Mouse (Mus musculus) thymus, postnatal 10 days (tissue): ENCODE results near the gene Bloc1s3.
A peak's percentile ranks its signal among the peaks of the same experiment; 100 is the strongest.

Experiments used
- DNase-seq, 2 experiments: peaks; one replicate each; pipeline ENCODE4 v3.0.0; 2021; ENCODE audit warnings: low spot score in 2 of 2

The Bloc1s3 gene

GRCm38 (mm10) chr7:19508150-19508923 lies at the start of gene Bloc1s3, which contains the start of gene Trappc6a:
Gene Bloc1s3, minus strand, starts transcription at chr7:19508367.
Gene Trappc6a, plus strand, starts transcription at chr7:19508395.
- peak; percentile 91 to 93 for DNase-seq

DNA sequence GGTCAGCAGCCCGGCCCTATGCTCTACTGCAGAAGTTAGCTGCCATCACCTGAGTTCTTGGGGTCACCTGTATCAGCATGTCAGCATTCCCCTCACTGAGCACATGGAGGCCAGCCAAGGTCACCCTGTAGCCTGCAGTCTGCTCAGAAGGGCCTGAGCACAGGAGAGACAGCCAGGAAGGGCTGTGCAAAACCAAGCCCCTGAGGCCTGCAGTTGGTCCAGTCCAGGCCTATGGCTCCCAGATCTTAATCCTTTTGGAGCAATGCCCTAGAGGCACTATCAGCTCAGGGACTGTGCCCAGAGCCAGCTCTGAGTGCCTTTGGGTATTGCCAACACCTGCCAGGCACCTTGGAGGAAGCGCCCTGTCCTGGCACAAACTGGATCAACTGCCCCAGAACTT lies 48.9 kb upstream of the Bloc1s3 start:
- DNase-seq: no peak

DNA sequence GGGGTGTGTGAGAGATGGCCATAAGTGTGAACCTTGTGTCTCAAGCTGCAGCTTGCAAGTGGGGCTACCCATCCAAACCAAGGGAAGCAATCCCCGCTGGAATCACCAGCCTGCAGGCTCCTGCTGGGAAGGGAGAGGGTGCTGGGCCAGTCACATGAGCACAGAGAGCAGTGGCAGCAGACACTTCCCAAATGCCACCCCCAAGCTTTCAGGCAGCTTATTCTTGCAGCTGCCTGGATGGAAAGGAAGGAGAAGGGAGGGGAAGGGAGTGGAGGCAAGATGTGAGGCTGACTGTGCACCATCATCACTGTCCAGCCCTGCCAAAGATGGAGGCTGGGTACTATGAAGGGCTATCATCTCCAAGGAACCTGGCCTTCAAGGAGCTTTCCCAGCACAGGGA lies 46.0 kb upstream of the Bloc1s3 start:
- DNase-seq: no peak

DNA sequence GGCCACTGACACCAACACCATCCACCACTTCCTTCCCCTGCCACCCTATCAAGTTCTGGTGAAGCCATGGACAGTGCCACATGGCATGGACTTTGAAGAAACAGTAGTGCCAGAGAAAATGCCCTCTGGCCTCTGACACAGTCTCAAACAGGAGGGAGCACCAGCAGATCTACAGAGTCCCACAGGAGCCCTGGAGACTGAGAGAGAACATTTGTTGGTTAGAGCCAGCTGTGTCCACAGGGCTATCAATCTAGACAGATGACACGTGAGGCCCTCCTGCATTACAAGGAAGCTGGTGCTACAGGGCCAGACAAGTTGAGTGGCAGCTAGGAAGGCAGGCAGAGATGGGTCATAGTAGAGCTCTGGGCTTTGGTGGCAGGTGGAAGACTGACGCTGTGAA lies 44.3 kb upstream of the Bloc1s3 start:
- no peak for DNase-seq

DNA sequence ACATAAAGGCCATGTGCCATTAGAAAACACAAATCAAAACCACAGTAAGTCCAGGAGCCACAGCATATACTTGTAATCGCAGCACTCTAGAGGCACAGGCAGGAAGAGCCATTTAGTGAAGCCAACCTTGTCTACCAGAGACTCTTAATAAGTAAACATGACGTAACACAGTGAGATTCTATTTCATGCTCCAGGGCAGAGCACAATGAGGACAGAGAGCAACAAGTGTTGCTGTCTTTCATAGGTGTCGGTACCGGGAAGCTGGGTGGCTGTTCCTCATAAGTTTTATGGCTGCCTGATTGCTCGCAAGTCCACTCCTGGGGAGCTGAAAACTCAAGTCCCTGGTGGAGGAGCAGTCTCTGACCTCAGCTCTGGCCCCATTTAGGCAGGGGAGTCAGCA lies 43.5 kb upstream of the Bloc1s3 start:
- DNase-seq: no peak

- no peak for DNase-seq
Observed at GRCm38 (mm10) chr7:19549394-19549793, 41.2 kb upstream of the Bloc1s3 start.

- DNase-seq: no peak
Observed at GRCm38 (mm10) chr7:19547344-19547969, 39.3 kb upstream of the Bloc1s3 start.

GRCm38 (mm10) chr7:19546007-19546406 lies 37.8 kb upstream of the Bloc1s3 start:
- no peak for DNase-seq

DNA sequence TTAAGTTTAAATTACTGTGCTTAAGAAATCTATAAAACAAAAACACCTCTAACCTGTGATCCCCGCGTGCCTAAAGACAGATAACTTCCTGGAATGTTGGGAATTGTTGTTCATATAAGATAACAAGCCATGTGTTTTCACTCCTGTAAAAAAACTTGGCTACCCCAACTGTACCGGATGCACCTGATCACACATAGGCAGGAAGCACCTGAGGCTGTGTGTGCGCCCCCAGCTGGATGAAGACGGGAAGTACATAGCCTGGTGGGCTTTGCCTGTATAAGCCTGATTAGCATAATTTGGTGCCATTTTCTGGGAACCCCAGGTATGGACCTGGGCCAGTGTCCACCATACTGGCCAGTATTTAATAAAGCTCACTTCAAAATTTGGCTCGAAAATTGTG lies 35.4 kb upstream of the Bloc1s3 start:
- peak; percentile 57 to 65 for DNase-seq

- DNase-seq: no peak
Observed at GRCm38 (mm10) chr7:19542155-19542691, 34.1 kb upstream of the Bloc1s3 start.

DNA sequence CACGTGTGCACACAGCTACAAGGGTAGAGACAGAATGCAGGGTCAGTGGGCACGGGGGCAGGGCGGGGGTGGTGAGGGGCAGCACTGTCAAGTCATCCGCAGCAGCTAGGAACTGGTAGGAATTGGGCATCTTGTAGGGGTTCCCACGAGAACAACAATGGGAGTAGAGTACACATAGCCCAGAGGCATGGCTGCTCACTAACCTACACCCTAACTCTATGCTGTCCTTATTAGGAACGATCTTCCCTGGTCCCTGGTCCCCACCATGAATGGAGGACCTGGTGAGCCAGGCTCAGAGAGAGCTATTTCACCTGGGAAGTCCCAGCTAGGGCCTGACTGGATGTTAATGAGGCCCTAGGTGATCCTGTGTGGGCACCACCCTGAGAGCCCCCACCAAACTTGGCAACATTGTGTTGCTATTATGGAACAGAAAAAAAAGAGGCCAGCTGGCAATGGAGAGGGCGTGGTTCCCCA lies 33.6 kb upstream of the Bloc1s3 start:
- no peak for DNase-seq

DNA sequence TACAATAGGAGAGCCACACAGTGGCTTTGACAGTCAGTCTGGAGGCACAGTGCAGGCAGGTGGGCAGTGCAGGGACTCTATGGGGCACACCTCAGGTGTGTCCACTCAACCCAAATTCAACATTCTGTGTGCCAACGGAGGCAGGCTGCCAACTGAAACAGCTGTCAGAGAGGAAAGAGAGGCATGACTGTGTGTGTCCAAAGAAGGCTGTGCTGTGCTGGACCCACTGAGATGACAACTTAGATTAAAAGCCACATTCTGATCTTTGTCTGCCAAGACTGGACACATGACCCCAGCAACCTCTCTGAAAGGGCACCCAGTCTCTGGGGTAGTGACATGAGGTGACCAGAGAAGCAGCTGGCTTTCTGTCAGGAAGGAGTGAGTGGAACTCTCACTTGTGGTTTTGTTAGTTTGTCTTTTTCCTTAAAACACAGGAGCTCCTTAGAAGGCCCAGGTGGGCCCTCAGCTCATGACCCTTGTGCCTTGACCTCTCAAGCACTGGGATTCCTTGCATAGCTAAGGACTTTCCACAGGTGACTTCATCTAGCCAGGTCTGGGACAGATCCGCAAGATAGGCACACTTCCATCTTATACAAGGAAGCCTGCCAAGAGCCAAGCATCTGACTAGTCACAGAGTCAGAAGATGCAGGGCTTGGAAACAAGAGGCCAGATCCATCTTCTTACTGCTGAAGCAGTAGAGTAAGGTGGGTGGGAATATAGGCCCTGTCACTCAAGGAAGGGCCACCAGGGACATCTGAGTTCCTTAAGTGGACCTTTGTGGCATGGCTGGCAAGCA lies 32.8 kb upstream of the Bloc1s3 start:
- no peak for DNase-seq

- no peak for DNase-seq
Observed at GRCm38 (mm10) chr7:19534676-19535075, 26.5 kb upstream of the Bloc1s3 start.

- DNase-seq: no peak
Observed at GRCm38 (mm10) chr7:19532240-19532639, 24.1 kb upstream of the Bloc1s3 start.

DNA sequence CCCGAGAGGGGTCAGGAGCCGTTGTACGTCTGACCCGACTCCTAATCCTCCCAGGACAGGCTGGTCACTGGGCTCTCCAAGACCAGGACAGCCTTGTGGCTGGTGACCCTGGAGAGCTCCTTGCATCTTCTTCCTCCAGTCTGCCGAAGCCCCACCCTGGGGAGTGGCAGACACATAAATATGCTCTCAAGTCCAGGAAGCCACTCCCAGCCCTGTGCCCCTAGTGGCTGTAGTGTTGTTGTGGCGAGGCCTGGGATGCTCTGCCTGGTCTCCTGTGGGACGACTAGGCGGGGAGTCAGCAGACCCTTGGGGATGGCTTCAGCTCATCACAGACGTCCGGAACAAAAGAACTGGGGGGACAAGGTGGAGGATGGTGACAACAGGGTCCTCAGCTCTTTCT lies 22.9 kb upstream of the Bloc1s3 start:
- no peak for DNase-seq

- no peak for DNase-seq
Observed at GRCm38 (mm10) chr7:19525105-19525481, 16.9 kb upstream of the Bloc1s3 start.

DNA sequence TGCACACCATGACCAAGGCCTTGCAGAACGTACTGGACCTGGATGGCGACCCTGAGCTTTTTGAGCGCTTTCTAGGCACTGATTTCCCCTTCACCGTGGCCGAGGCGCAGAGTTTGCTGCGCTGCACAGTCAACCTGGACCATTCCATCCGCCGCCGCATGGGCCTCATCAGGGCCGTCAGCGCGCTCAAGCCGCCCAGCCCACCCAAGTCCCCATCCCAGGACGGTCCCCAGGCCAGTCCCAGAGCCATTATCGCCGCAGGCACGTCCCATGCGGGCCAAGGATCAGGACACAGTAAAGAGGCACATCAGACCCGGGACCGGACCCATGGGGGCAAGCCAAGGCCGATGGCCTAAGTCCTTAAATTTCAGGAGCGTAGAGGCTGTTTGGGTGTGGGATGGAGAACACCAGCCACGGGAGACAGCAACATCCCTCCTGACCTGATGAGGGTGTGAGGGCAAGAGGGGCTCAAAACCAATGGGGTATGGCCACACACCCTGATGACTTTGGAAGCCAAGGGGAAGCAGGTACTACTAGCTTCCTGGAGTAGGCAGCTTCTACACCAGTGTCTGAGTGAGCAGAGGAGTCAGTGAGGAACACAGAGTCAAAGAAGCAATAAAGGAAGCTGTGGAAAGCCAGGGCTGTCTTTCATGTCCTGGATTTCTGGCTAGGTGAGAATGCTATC lies 16.4 kb upstream of the Bloc1s3 start:
- DNase-seq: no peak

DNA sequence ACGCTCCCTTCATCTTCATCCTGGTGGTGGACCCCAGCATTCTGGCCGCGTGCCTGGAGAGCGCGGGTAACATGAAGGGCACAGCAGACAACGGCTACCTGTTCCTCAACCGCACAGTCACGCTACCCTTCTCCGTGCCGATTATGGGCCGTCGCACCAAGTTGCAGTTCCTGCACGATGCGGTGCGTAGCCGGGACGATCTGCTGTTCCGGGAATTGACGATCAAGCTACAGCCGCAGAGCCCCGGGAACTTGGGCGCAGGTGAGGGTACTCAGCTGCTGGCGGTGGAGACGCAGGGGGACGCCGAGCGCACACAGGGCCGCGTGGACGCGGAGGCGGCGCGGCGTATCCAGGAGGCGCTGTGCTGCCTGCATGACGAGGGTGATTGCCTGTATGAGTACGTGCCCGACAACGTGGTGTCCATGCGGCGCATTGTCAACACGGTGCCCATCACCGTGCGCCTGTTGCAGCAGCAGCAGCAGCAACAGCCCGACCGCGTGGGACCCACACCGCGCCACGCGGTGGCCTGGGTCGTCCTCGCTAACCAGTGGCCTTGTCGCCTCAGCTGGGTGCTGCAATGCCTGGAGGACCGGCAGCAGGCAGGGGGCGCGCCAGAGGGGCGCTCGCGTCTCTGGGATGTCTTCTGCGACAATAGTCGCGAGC lies 15.7 kb upstream of the Bloc1s3 start:
- DNase-seq: peak in 1 of 2 experiments; percentile 69

DNA sequence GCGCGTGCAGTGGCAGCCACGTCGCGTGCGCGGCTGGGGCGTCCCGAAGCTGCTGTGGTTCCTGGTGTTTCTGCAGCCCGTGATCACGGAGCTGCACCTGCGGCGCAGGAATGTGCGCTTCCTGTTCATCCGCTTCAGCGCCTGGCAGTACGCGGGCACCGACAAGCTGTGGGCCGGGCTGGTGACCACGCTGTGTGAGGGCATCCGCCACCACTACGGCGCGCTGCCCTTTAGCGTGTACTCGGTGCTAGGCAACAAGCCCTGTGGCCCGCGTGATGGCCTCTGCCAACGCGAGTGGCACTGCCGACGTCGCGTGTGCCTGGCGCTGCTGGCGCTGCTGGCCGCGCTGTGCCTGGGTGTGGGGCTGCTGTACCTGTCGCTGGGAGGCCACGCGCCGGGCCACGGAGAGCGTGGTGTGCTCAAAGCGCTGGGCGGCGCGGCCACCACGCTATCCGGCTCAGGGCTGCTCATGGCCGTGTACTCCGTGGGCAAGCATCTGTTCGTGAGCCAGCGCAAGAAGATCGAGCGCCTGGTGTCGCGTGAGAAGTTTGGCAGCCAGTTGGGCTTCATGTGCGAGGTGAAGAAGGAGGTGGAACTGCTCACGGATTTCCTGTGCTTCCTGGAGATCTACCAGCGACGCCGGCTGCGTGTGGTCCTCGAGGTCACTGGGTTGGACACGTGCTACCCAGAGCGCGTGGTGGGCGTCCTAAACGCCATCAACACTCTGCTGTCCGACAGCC lies 15.0 kb upstream of the Bloc1s3 start:
- no peak for DNase-seq

DNA sequence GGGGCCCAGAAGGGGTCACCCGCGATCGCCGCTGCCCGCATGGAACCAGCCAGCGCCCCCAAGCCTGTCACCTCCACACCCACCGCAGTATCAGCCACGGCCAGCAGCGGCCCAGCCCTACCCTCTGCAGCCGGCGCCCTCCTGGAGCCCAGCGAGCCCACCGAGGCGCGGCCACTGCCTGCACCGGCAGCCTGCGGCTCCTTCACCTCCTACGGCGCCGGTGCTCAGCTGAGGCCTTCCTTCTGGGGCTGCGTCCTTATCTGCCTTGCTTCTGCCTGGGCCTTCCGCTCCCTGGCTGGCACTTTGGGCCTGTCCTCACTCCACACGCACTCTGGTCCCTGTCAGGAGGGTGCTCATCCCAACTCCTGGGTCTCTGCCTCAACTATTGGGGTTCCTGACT lies 11.9 kb upstream of the Bloc1s3 start:
- DNase-seq: no peak
